Mouse (Mus musculus) mesoderm, embryonic 11.5 days (tissue): ENCODE data around the gene Adat1.
A peak's percentile ranks its signal among the peaks of the same experiment; 100 is the strongest.

Experiments used
- DNase-seq: peaks from one replicate; pipeline ENCODE4 v3.0.0-alpha.2; 2012; ENCODE audit warnings: low read depth, low spot score

Gene Adat1

DNA sequence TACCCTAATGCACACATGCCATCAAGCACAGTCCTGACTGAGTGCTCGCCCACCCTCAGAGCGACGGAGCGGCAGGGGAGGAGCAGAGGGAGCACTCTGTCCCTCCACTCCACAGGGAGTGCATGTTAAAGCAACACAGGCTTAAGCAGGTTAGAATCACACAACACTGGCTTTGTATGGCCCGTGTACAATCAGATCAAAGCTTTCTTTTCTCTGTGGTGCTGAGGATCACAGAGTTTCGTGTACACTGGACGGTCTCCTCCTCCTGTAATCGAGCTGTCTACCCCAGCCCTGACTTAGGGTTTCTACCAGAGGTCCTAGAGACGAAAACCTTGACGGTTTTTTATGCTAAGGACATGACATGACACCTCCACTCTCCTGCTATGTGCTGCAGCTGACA lies 23.6 kb downstream of the Adat1 start:
- DNase-seq, result no peak

DNA sequence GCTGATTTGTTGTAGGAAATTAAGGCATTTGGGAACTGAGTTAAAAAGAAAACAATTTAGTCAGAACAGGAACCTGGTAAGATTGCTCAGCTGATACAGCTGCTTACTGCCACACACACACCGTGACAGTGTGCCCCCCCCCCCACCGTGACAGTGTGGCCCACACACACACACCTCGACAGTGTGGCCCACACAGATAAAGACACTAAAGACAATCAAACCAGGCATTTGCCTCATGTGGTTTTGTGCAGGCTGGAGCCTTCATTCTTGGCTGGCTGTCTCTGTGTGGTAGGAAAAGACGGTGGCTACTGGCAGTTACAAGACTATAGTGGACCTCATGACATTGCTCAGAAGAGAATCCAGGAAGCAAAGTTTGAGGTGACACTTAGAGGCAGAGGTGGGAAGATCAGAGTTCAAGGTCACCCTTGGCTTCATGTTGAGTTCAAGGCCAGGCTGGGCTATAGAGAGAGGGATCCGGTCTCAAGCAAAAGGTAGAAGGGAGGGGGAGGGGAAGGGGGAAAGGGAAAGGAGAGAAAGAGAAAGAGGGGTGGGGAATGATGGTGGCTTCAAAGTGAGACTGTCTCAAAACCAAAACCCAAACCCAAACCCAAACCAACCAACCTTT lies 24.7 kb downstream of the Adat1 start:
- DNase-seq, result no peak

DNA sequence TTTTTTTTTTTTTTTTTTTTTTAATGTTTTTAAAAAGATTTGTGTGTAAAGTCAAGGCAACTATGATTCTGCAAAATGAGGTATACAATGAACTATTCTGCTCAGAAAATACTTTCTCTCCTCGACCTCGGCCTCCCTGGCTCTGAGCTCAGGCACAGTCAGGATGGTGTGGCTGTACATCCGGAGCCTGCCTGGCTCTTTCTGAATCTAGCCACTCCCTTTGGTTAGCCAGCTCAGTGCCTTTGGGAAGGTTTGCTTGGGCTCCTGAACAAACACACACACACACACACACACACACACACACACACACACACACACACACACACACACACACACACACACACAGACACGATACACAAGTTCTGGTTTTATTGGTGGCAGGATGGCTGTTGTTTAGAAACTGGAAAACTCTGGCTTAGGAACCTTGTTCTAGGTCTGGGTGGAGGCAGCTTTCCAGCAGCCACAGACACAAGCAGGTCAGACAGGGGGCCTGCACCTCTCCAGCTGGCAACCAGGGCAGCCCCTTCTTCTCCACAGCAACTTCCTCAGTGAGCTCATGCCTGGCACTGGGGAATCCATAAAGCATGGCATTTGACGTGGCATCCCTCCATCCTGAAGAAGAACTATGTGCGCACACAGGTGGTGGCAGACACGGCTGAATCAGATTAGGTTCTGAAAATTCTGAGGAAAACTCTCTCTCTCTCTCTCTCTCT lies 27.1 kb downstream of the Adat1 start:
- no peak for DNase-seq

DNA sequence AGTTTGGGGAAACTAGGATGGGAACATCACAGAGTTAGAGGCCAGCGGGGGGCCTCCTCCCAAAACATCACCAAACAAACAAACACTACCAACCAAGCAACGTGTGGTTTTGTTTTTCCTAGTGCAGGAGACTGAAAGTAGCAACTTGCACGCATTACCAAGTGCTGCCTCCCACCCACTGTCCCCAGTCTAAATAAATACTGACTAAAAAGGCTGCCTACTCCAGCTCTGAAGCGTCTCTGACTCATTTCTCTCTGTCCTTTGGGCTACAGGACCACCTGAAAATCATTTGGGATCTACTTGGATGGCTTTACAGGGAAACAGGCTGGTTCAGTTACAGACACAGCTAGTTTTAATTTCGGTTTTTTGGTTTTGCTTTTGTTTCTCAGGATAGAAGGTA lies 27.8 kb downstream of the Adat1 start:
- DNase-seq, result no peak

DNA sequence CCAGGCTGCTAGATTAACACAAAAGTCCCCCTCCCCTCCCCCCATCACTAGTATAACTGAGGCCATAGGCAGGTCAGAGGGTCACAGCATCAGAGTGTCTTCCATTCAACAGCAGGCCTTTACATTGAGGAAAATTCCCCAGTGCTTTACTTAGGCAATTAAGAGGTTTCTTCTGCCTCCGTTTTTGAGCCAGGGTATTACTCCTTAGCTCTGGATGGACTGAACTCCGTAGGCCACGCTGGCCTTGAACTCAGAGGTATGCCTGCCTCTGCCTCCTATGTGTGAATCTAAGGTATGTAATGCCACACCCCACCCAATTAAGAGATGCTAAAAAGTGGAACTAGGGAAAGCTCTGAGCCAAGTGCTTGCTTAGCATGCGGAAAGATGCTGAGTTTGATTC lies 28.6 kb downstream of the Adat1 start:
- no peak for DNase-seq

DNA sequence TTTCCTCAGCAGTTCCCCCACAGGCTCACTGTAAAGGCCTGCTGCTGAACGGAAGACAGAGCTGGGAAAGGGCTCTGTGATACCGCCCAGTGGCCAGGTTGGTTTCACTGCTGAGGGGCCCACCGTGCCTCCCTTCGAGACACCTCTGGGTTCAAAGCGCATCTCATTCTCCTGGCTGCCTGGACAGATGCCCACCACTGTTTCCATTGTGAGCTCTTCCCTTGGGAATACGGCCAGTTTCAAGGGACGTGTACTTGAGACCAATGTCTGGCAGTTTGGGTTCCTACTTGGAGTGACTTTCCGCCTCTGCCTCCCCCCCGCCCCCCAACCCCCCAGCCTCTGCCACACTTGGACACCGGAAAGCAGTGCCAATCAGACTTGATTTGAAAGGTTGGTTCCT lies 29.0 kb downstream of the Adat1 start:
- DNase-seq, result no peak

DNA sequence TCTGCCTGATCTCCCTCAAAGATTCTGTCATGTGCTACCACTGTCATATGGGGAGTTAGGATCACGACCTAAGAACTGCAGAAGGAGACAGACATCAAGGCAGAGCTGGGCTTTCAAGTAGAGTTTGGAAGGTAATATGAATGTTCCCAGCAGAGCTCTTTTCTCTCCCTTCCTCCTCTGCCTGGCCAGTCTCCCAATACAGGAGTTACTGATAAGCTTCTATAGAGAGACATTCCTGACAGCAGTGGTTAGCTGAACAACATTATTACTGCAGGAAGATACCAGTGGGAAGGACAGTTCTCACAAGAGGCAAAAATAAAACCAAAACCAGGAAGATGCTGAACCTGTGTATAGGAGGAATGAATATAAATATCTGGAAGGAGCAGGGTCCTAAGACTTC lies 29.5 kb downstream of the Adat1 start:
- DNase-seq, result no peak

DNA sequence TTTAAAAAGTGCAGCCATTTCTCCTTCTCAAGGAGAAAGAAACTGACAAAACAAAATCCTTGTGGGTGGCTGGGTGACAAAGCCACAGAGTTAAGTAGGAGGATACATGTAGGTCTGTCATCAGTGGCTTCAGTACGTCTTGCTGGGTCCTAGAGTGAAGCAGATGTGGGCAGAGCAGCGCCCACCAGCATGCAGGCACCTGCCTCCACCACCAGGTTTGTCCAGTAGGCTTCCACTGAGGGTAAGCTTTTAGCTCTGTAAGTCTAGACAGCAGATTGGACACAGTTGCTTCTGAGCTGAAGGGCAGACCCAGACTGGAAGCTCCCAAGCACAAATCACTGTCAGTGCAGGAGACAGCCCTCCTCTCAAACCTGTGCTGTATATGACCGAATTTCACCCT lies 30.8 kb downstream of the Adat1 start:
- peak; percentile 29 for DNase-seq

DNA sequence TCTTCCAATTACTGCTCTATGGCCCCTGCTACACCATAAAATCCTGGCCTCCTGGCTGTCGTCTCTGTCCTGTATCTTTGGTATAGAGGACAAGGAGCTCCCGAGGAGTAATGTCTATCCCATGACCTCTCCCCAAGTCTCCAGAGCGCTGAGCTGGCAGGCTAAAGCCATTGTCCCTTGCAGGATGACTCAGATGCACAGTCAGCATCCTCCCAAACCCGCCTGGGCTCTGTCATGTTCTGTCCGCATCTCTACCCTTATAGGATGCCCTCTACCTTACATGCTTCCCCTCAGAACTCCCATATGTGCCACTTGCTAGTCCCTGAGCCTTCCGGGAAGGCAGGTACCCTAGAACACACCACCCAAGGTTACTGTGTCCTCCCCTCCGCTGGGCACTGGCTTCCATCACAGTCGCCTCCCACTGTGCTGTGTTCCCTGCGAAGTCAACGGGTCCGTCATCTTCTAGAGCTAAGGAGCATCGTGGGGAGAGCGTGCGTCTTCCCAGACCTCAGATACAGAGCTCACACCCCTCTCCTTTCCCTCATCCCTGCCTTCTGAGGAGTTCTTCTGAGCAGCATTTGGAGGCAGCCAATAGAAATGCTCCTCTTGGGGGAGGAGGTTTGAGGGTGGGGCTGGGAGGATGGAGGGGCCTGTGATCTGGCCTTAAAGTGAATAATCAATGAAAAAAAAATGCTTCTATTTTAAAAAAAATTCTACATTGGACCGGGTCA lies 31.3 kb downstream of the Adat1 start:
- DNase-seq, result no peak

DNA sequence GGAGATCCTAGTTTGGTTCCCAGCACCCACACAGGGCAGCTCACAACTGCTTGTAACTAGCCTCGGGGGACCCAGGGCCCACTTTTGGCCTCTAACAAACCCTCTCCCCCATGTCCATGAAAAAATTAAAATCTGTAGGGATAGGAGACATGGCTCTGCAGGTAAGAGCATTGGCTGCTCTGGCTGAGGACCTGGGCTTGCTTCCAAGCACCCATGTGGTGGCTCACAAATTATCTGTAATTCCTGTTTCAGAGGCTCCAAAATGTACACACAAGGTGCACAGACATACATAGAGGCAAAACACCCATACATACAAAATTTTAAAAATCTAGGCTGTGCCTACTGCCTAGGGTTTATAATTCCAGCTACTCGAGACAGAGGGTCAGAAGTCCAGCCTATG lies 34.9 kb downstream of the Adat1 start:
- DNase-seq, result no peak

DNA sequence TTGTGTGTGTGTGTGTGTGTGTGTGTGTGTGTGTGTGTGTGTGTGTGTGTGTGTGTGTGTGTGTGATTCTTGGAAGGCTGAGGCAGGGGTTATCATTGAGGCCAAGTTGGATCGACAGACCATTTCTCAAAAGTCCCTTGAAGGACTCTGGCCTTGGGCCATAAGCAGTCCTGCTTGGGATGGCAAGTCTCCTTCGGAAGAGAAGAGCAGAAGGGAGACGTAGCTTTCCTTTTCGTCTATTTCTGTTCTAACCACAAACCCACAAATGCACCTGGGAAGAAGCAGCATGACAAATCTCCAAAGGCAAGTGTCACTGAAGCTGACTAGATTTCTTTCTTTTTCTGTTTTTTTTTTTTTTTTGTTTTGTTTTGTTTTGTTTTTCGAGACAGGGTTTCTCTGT lies 36.2 kb downstream of the Adat1 start:
- no peak for DNase-seq

DNA sequence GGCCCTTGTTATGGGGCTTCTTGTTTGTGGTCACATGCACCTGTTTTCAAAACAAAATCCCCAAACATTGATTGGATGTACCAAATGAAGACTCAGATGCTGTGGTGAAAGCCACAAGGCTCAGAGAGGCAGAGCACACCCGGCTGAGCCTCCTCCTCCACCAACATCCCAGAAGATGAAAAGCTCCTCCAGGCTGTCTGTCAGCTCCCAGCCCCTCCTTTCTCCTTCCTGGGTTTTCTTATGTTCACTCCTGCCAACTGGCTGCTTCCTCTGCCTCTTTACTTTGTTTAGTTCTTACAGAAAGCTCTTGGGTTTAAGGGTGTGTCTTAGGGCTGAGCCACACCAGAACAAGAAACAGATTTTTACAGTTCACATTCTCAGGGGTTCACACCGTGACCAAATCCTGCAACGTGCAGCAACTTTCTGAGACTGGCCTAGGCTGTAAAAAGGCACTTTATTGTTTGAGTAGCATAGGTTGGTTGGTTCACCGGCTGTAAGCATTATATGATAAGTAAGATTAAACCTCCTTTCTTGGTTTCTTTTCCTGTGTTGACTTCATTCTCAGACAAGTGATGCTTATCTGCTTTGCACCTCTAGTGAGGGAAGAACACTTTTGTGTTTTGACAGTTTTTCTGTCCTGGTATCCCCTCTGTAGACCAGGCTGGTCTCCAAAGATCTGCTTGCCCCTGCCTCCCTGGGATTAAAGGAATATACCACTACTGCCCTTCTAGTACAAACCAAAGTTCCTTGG lies 37.1 kb downstream of the Adat1 start:
- DNase-seq, result no peak

DNA sequence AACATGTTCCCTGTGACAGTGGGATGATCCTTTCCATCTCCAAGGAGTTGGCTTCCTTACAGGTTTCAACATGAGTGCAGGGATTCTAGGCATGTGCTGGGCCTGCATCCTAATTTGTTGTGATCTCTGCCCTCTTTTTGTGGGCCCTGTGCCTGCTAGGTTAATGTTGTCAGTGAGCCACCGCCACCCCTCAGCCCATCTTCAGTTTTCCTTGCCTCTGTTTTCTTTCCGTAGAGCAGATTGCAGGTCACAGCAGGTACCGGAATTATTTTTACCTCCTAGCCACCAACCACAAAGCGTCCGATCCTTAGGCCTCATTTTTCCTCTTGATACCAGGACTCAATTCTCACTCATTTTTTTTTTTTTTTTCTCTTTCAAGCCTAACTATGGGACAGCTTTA lies 40.2 kb downstream of the Adat1 start:
- DNase-seq, result no peak

DNA sequence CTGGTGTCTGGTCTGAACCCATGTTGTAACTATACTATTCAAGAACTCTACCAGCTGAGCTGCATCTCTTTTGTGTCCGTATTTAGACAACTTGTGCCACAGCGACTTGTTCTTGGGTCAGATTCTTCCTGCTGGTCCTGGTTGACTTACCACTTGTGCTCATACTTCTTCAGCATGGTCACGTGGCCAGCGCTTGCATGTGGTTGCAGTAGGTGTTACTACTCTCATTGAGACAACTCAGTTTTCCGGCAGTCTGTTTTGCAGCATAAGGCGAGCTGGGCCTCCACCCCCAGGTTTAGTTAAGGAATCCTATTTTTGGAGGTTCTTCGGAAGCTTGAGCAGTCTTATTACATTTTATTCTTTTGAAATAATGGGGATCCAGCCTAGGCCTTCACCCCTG lies 40.8 kb downstream of the Adat1 start:
- no peak for DNase-seq

DNA sequence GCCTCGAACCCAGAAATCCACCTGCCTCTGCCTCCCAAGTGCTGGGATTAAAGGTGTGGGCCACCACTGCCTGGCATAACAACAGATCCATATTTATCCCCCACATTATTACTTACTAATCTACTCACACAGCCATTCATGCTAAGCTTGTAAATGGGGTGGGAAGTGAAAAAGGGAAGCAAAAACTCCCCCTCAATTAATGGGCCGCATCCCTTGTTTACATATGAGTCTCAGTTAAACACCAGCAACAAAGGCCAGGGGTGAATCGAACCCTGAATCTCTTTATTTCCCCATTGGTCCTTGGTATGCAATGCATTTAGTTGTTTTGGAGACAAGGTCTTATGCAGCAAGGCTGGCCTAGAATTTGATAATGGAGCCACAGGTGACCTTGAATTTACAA lies 41.3 kb downstream of the Adat1 start:
- DNase-seq, result no peak

DNA sequence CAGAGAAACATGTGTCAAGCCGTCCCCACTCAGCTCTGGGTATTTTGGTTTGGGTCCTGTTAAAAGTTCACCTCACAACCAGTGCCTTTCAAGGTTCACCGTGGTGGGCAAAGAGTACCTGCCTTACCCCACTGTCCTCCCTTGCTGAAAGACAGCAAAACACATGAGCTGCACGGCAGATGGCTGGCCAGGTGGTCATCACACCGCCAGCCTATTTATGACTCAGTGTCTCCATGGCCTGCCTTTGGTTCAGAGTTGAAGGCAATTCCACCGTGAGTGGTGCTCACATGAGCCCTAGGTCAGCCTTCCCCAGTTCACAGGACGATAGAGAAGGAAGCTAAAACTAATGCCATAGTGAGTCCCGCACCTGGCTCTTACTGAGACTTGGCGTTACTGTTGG lies 44.1 kb downstream of the Adat1 start:
- no peak for DNase-seq

DNA sequence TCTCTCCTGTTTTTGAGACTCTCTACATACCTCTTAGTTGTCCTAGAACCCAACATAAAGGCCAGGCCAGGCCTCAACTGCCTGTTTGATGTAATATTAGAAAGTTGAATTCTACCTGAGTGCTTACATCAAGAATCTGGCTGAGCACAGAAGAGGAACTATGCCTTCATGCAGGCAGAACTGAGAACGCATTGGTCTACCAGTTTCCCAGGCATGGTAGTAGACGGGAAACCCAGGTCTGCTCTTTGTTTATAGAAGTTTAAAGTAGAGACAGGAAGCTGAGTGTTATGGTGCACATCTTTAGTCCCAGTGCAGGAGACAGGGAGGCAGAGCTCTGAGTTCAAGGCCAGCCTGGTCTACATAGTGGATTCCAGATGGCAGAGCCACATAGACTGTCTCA lies 45.0 kb downstream of the Adat1 start:
- DNase-seq, result no peak

DNA sequence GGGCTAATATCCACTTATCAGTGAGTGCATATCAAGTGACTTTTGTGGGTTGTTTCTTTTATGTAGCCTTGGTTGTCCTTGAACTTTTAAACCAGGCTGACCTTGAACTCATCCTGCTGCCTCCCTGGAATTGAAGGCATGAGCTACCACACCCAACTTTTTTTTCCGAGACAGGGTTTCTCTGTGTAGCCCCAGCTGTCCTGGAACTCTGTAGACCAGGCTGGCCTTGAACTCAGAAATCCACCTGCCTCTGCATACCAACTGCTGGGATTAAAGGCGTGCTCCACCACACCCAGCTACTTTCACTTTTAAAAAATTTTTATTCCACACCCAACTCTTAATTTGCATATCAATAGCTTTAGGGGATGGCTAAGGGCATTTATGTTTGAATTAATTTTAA lies 48.6 kb downstream of the Adat1 start:
- no peak for DNase-seq

DNA sequence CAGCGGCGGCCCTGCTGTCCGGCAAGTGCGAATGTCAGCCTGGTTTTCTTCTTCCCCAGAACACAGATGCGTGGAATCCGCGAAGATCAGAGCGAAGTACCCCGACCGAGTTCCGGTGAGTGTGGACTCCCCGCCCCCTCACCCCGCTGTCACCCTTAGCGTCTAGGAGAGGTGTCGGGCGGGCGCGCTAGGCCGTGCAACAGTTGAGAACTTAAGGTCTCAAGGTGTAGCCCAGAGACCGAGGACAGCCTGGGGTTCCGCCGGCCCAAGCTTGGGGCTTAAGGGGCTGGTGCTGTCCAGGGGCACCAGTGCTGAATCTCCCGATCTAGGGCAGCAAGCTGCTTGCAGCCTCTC lies 51.0 kb downstream of the Adat1 start:
- peak; percentile 70 for DNase-seq

DNA sequence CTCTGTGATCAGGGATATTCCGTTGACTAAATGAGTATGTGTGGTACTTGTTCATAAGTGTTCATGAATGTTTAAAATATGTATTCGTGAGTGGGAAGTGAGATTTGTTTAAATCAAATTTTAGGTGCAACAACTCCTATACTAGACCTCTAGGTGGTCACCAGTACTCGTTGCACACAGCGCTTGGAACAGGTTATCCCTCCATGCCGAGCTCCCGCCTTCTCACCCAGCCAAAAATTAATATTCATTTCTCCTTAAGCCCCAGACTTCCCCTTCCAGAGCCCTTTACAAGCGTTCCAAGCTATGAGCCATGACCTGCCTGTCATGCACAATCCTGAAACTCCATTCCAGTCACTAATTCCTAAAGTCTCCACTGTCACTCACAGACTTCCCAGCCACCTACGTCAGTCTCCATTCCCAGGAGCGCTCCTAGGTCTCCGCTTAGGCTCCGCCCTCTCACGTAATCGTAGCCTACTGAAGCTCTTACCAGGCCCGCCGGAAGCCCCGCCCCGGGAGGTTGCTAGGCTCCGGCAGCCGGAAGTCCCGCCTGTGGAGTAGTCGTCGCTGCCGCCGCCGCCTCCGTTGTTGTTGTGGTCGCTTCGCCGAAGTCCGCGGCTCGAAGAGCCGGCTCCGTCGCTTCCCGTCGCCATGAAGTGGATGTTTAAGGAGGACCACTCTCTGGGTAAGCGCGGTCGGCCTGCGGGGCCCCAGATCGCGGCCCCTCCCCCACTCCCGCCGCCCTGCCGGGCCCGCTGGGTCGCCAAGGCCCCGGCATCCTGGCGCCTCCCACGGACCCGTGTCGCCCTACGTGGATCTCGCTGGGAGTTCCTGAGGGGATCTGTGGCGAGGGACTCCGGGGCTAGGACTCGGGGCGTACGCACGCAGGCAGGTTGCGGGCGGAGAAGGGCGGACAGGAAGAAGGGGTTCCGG lies 51.7 kb downstream of the Adat1 start, which contains the start of gene Gabarapl2:
Gene Gabarapl2 (plus strand): TSS at position 533 of the 930 bp plus-strand sequence.
- peak; percentile 97 for DNase-seq

DNA sequence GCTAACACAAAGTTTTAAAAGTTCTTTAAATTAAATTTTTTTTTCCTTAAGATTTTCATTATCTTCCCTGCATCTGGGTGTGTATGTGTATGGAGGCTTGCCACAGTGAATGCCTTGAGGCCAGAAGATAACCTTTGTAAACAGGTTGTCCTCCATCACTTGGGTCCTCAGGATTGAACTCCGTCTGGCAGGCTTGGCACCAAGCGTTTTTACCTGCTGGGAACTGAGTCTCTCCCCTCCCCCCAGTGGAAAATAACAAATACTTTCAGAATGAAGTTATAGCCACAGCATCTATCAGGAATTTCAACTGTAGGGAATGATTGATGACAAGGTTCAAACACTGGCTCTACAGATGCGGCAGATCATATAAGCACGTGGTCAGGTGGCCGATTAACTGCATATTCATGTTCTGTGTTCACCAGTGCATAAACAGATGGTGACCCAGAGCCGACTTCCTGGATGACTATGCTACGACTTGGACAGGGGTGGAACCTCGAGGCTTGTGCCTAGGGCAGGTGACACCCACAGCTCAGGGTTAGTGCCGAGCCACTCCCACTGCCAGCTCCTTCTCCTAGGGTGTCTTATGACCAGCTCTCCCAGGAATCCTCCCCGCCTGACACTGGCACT lies 52.5 kb downstream of the Adat1 start:
- DNase-seq, result peak; percentile 39
